Mouse (Mus musculus): ENCODE data around the gene Zfp385b. TPM values are rescaled to one million over a fixed set of nuclear protein-coding genes. Genes with fewer than 3 reads are reported as not detected.

Gene Zfp385b
- total RNA-seq, 2 experiments from 2014 or later: 2.7 to 2.9 TPM

GRCm38 (mm10) chr2:77393881-77394280 is 425.6 kb downstream of the Zfp385b start:
- no peak for DNase-seq (ENCODE audit: low spot score in 2 of 2)

- no peak for DNase-seq (ENCODE audit: low spot score in 2 of 2)
These were observed 431.3 kb downstream of the Zfp385b start for GRCm38 (mm10) chr2:77388186-77388585.

DNA sequence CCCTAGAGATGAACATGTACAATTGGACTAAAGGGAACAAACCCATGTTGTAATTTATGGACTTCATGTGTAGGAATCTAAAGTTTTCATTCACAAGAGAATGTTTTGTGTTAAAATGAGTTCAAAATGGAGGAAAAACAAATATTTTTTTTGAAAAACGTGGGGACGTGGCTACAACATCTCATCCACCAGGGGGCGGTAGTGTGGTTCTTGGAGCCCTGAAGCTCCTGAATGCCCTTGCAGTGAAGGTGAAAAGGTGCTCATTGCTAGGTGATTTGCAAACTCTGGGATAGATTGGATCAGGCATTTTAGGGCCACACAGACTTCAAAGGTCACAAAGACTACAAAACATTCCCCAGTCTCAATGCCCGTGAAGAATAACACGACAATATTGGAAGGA is 432.9 kb downstream of the Zfp385b start:
- DNase-seq (ENCODE audit: low spot score in 2 of 2): peak; percentile 8 to 33

- DNase-seq (ENCODE audit: low spot score in 2 of 2): no peak
These were observed 436.7 kb downstream of the Zfp385b start for GRCm38 (mm10) chr2:77382766-77383165.

DNA sequence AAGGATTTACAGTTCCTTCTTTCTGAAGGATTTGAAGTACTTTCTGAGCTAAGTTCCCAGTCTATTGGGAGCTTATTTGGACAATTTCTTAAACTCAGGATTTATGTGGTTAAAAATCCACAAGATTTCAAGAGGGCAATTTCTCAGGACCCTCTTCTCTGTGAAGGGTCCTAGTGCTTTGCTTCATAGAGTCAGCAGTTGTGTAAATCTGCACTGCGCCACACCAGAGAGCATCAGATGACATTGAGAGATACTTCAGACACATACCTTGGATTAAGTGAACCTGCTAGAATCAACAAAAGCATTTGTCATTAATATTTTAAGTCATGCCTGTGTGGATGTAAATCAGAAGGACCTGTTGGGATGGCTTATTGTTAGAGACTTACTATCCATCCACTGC is 439.5 kb downstream of the Zfp385b start:
- no peak for DNase-seq (ENCODE audit: low spot score in 2 of 2)

- DNase-seq (ENCODE audit: low spot score in 2 of 2): no peak
These were observed 440.1 kb downstream of the Zfp385b start for GRCm38 (mm10) chr2:77379332-77379731.

GRCm38 (mm10) chr2:77376823-77377222 is 442.6 kb downstream of the Zfp385b start:
- no peak for DNase-seq (ENCODE audit: low spot score in 2 of 2)

DNA sequence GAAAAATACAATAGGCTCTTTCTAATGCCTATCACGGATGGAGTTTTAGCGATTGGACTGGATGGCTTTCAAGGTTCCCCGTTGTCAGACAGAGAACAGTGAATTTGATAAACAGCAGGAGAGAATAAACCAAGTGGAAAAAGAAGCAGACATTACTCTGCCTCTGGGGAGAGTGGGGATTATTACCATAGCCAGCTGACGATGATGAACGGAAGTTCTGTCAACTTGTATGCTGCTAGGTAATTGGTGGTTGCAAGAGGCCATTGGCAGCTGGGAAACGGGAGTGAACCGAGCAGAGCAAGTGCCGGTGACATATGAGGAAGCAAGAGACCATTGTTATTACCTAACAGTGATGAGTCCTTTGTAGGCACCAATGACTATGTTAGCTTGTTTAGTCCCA is 444.3 kb downstream of the Zfp385b start:
- DNase-seq (ENCODE audit: low spot score in 2 of 2): no peak

- no peak for DNase-seq (ENCODE audit: low spot score in 2 of 2)
These were observed 450.3 kb downstream of the Zfp385b start for GRCm38 (mm10) chr2:77369174-77369573.

Other genes starting within 250 kb of the Zfp385b start
- 10 to 100 TPM; 41.1 TPM for gene Cwc22, start 126.7 kb upstream of the Zfp385b start, total RNA-seq (2021)